Mouse (Mus musculus) forebrain, embryonic 16.5 days (tissue): ENCODE measurements around the gene Ilkap. TPM values are rescaled to one million over a fixed set of nuclear protein-coding genes. Genes with fewer than 3 reads are reported as not detected.

Experiments used
- ATAC-seq: fragments of 200-750 bp; cut with Nextera tagmentation; 2 replicates; pipeline ENCODE4 v1.8.0; 2017; ENCODE audit warnings: mild to moderate bottlenecking, moderate library complexity
- H3K27ac ChIP-seq: fragments of 300-500 bp; sonication (generic); 2 replicates; pipeline ENCODE4 v1.5.1; 2014; ENCODE audit warnings: low read length, control low read depth
- H3K27me3 ChIP-seq: fragments of 300-500 bp; sonication (generic); replicated peaks from 2 replicates; pipeline ENCODE4 v1.6.1; 2014; ENCODE audit warnings: low read length; ENCODE audit not compliant: control insufficient read depth, insufficient read depth
- H3K36me3 ChIP-seq: fragments of 300-500 bp; sonication (generic); 2 replicates; pipeline ENCODE4 v1.6.1; 2014; ENCODE audit not compliant: control insufficient read depth, insufficient read depth
- H3K4me1 ChIP-seq: fragments of 300-500 bp; sonication (generic); replicated peaks from 2 replicates; pipeline ENCODE4 v1.6.1; 2014; ENCODE audit warnings: low read length; ENCODE audit not compliant: control insufficient read depth, insufficient read depth
- H3K4me2 ChIP-seq: fragments of 300-500 bp; sonication (generic); 2 replicates; pipeline ENCODE4 v1.6.1; 2014; ENCODE audit warnings: mild to moderate bottlenecking, low read length, control low read depth
- H3K4me3 ChIP-seq: fragments of 300-500 bp; sonication (generic); replicated peaks from 2 replicates; pipeline ENCODE4 v1.5.1; 2014; ENCODE audit warnings: mild to moderate bottlenecking, low read length, control low read depth
- H3K9ac ChIP-seq: fragments of 300-500 bp; sonication (generic); replicated peaks from 2 replicates; pipeline ENCODE4 v1.6.1; 2014; ENCODE audit warnings: low read depth, low read length, control low read depth
- H3K9me3 ChIP-seq: fragments of 300-500 bp; sonication (generic); 2 replicates; pipeline ENCODE4 v1.6.1; 2016; ENCODE audit warnings: low read length; ENCODE audit not compliant: control insufficient read depth
- WGBS: fragments of 180-500 bp; shearing (Covaris S2); extraction: QIAGEN DNeasy Blood & Tissue Kit; methylation state at CpG from one replicate; pipeline ENCODE4 v1.1.7; 2014; 5-methylcytosine and 5-hydroxymethylcytosine counted together
- polyA plus RNA-seq: library from polyadenylated mRNA; unstranded; fragments of >200 nt; fragmentation: Nextera tagmentation; extraction: Ambion mirVana; gene quantifications from 2 replicates; pipeline ENCODE4 v1.2.1, GENCODE M21; 2015

Ilkap gene
- polyA plus RNA-seq, 1 experiment from 2014 or later = 163 TPM

DNA sequence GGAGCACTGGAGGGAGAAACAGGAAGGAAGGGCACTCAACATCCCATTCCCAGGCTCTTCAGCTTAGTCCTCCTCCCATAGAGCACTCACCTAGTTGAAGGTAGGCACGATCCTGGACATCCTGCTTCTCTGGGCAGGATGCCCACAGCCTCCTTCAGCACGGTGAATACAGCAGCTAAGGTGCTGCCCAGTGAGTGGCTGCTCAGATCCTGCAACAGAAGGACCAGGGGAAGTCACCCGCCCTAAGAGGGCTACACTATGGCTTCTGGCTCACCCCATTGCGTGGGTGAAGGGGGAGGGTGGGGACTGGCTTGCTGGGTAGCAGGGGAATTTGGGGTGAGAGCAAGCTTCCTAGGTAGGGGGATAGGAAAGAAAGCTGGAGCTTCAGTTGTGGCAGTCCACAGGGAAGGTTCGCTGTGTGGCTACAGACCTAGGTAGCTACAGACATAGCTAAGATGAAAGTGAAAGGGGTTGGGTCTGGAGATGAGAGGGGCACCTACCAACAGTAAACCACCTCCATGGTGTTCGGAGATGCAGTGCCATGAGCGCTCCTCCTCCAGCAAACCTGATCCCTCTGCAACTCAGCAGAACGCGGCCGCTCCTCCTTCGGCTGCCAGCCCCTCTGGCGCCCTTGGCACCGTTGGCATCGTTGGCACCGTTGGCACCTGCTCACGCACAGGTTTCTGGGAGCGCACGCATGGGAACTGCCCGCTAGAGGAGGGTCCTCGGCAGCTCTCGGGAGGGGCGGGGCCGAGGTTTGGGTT, 7.0 kb upstream of the Ilkap start:
- H3K4me1 ChIP-seq = no peaks in the 10 kb centered on the region
- ATAC-seq = peak; percentile 28; the same call in 1 of the 2 replicates
- H3K4me3 ChIP-seq = no peak overlapping the region
- H3K9ac ChIP-seq = no peak overlapping the region
- H3K36me3 ChIP-seq = no peaks in the 10 kb centered on the region
- H3K4me2 ChIP-seq = peak overlapping the region; percentile 15; the same call in 1 of the 2 replicates
- H3K9me3 ChIP-seq = no peaks in the 10 kb centered on the region
- no peak overlapping the region for H3K27ac ChIP-seq
- H3K27me3 ChIP-seq = no peaks in the 10 kb centered on the region
- WGBS = 57% methylated on average over 23 of the region's 23 CpGs

DNA sequence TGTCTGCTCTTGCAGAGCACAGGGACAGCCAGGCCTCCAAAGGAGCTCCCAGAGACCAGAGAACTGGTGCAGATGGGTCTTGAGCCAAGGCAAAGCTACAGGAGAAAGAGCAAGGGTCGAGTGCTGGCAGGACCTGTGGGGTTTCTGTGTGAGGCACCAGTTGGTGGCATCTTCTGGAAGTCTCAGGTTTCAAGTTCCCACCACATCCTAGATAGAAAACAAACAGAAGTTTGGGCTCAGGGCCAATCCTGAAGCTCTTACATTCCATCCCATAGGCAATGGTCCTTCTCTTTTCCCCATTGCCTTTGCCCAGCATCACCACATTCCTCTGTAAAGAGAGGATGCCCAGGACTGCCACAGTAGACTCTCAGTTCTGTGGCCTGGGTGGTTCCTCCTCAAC, 6.4 kb upstream of the Ilkap start:
- WGBS = 39% methylated on average over 1 of the region's 1 CpGs
- no peak overlapping the region for H3K4me2 ChIP-seq
- no peak for ATAC-seq
- H3K4me1 ChIP-seq = no peaks in the 10 kb centered on the region
- no peaks in the 10 kb centered on the region for H3K9me3 ChIP-seq
- H3K36me3 ChIP-seq = no peaks in the 10 kb centered on the region
- H3K27me3 ChIP-seq = no peaks in the 10 kb centered on the region
- no peak overlapping the region for H3K27ac ChIP-seq
- no peak overlapping the region for H3K9ac ChIP-seq
- H3K4me3 ChIP-seq = no peak overlapping the region

DNA sequence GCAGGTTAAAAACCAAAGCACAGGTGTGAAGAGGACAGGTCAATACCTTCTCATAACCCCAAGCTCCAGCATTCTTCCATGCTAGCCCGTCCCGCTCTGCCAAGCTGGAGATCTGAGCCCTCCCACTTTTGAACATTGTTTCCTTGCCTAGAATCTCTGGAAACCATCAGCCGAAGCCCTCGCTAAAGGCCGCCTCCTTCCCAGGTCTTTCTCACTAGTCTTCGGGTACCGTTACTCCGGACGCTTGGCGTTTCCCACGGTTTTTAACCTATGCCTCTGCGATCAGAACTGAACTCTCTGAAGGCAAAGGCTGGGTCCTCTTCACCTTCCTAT, 722 bp downstream of the Ilkap start:
- peak overlapping the region; percentile 91 for H3K27ac ChIP-seq
- peaks cover 3% of the 10 kb centered on the region; the same call in 1 of the 2 replicates for H3K36me3 ChIP-seq
- peak overlapping the region; percentile 94 for H3K4me3 ChIP-seq
- WGBS = 1% methylated on average over 12 of the region's 12 CpGs
- H3K9me3 ChIP-seq = no peaks in the 10 kb centered on the region
- peak overlapping the region; percentile 94 for H3K9ac ChIP-seq
- no peak for ATAC-seq
- H3K4me1 ChIP-seq = peaks cover 27% of the 10 kb centered on the region
- H3K4me2 ChIP-seq = peak overlapping the region; percentile 91
- H3K27me3 ChIP-seq = no peaks in the 10 kb centered on the region

DNA sequence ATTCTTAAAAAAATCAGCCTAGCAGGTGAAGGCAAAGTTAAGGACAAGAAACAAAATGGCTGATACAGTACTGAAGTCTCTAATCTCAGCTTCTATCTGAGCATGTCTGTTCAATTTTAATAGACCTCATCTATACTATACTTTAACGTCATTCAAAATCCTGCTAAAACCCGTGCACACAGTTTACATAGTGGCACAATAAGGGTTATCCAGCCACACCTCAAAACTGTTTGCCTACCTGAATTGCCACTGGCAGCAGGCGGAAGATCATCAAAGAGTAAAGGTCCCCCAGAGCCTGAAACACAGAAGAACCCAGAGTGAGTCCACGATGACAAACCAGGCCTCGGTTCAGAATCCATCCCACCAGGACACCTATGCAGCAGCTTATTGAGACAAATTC, 8.2 kb downstream of the Ilkap start:
- Histone ChIP-seq H3K4me3 (no peak overlapping the region), H3K4me2 (no peak overlapping the region), H3K27me3 (no peaks in the 10 kb centered on the region), H3K9ac (no peak overlapping the region), H3K9me3 (no peaks in the 10 kb centered on the region), H3K36me3 (peaks cover 45% of the 10 kb centered on the region), H3K27ac (no peak overlapping the region), H3K4me1 (0 out of 2 replicates have a peak, but pooled peaks cover 7% of the 10 kb centered on the region)
- no peak for ATAC-seq
- WGBS = 96% methylated on average over 5 of the region's 5 CpGs

DNA sequence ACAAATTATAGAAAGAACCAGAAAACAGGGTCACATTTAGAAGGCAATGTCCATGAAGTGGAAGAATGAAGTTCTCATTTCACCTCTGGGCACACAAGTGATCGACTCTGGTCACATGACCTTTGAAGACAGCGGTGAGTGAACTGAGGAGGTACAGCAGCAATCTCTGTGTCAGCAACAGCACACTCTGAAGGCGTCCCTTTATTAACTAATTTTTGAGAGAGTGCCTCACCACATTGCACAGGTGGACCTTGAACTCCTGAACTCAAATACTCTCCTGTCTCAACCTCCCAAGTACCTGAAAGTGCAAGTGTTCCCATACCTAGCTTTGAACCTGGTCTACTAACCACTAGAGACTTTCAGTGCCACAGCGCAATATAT, 17.5 kb downstream of the Ilkap start:
- Histone ChIP-seq H3K4me3 (no peak overlapping the region), H3K36me3 (peaks cover 60% of the 10 kb centered on the region), H3K9ac (no peak overlapping the region), H3K4me1 (no peaks in the 10 kb centered on the region), H3K9me3 (no peaks in the 10 kb centered on the region), H3K27me3 (no peaks in the 10 kb centered on the region), H3K27ac (no peak overlapping the region), H3K4me2 (no peak overlapping the region)
- 91% methylated on average over 4 of the region's 4 CpGs for WGBS
- ATAC-seq = no peak

DNA sequence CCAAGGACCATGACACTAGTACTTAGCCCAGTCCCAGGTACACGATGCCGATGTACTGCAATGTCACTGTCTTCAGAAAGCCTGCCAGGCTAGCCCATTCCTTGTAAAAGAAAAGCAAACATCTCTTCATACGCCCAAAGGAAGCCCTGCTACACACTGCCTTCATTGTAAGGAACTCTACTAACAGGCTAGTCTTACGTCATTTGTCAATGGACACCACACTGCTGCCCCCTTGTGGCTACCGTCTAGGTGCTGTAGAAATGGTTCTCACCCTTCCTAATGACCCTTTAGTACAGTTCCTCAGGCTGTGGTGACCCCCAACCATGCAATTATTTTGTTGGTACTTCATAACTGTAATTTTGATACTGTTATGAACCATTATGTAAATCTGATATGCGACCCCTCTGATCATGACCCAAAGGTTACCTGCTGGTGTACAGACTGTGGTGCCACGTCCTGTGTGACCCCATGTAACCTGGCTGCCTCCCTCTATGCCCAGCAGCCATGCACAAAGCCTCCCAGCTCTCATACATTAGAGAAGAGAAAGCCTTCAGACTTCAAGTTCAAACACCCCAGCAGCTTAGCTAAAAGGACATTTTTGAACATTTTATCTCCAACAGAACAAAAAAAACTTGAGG, 18.0 kb downstream of the Ilkap start:
- no peaks in the 10 kb centered on the region for H3K4me1 ChIP-seq
- no peaks in the 10 kb centered on the region for H3K27me3 ChIP-seq
- WGBS = 58% methylated on average over 7 of the region's 7 CpGs
- no peak overlapping the region for H3K4me2 ChIP-seq
- no peaks in the 10 kb centered on the region for H3K9me3 ChIP-seq
- ATAC-seq = peak; percentile 61; the same call in 1 of the 2 replicates
- no peak overlapping the region for H3K27ac ChIP-seq
- no peak overlapping the region for H3K9ac ChIP-seq
- no peak overlapping the region for H3K4me3 ChIP-seq
- H3K36me3 ChIP-seq = peaks cover 61% of the 10 kb centered on the region

DNA sequence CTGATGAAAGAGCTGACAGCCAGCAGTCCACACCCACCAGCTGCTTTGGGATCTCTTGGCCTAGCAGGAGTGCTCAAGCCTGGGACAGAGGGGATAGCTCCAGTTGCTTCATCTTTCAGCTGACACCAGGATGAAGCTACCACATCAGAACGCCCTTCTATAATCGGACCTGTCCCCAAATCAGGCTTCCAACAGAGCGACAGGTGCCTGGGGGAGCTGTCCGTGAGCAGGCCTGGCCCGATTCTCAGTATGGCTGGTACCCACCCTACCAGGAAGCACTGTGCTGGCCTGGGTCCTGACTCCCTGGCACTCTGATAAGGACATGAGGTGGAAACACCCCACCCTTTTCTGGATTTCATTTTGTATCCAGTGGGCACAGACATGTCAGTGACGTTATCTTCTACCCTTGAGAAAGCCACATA, 25.2 kb downstream of the Ilkap start:
- whole genome bisulfite sequencing = 91% methylated on average over 6 of the region's 6 CpGs
- no peaks in the 10 kb centered on the region for H3K4me1 ChIP-seq
- H3K4me3 ChIP-seq = no peak overlapping the region
- H3K9me3 ChIP-seq = no peaks in the 10 kb centered on the region
- ATAC-seq = no peak
- no peaks in the 10 kb centered on the region for H3K27me3 ChIP-seq
- H3K36me3 ChIP-seq = peaks cover 45% of the 10 kb centered on the region
- H3K4me2 ChIP-seq = no peak overlapping the region
- H3K27ac ChIP-seq = no peak overlapping the region
- no peak overlapping the region for H3K9ac ChIP-seq

DNA sequence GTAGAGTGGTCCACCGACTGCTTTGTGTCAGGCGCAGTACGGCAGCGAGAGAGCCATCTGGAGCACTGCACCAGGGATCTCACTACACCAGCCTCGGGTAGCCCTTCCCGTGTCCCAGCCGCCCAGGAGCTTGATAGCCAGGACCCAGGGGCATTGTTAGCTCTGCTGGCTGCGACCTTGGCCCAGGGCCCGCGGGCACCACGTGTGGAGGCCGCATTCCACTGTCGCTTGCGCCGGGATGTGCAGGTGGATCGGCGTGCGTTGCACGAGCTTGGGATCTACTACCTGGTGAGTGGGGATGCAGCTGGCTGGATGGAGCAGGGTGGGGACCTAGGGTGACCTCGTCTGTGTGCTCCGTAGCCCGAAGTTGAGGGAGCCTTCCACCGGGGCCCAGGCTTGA, 28.6 kb downstream of the Ilkap start:
- Histone ChIP-seq H3K4me3 (no peak overlapping the region), H3K27me3 (peaks cover 6% of the 10 kb centered on the region), H3K36me3 (peaks cover 20% of the 10 kb centered on the region), H3K9ac (no peak overlapping the region), H3K4me2 (no peak overlapping the region), H3K27ac (no peak overlapping the region), H3K4me1 (peaks cover 9% of the 10 kb centered on the region), H3K9me3 (no peaks in the 10 kb centered on the region)
- 88% methylated on average over 23 of the region's 23 CpGs for WGBS
- ATAC-seq = no peak

DNA sequence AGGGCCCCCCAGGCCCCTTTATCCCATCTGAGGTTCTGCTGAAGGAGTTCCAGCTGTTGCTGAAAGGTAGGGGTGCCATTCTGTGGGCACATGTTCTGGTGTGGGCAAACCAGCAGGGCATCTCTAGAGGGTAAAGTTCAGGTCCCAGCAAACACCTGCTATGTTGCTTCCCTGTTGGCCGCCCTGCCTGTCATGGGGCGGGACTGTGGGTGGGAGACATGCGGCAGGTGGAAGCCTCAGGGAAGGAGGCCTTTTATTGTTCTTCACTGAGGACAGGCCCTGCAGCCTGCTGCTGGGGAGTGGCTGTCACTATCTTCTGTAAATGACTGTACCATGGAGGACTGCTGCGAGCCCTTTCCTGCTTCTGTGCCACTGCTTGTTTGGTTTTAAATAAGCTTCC, 29.2 kb downstream of the Ilkap start:
- WGBS = 70% methylated on average over 4 of the region's 4 CpGs
- H3K36me3 ChIP-seq = peaks cover 14% of the 10 kb centered on the region
- H3K4me1 ChIP-seq = peaks cover 9% of the 10 kb centered on the region
- H3K9me3 ChIP-seq = no peaks in the 10 kb centered on the region
- no peak overlapping the region for H3K4me3 ChIP-seq
- no peak overlapping the region for H3K27ac ChIP-seq
- H3K27me3 ChIP-seq = peaks cover 6% of the 10 kb centered on the region
- no peak for ATAC-seq
- no peak overlapping the region for H3K4me2 ChIP-seq
- H3K9ac ChIP-seq = no peak overlapping the region
